Mouse (Mus musculus): Measurements from ENCODE around the gene Gm20517. TPM values are rescaled to one million over a fixed set of nuclear protein-coding genes. Genes with fewer than 3 reads are reported as not detected.
A peak's percentile ranks its signal among the peaks of the same experiment; 100 is the strongest.
"Not testable (repeated sequence)": the region's sequence is repeated elsewhere in the genome, so short reads cannot be mapped to it uniquely, and the experiment has no call there.

Gm20517 gene
- polyA plus RNA-seq, 1 experiment from 2014 or later = 2.3 TPM

DNA sequence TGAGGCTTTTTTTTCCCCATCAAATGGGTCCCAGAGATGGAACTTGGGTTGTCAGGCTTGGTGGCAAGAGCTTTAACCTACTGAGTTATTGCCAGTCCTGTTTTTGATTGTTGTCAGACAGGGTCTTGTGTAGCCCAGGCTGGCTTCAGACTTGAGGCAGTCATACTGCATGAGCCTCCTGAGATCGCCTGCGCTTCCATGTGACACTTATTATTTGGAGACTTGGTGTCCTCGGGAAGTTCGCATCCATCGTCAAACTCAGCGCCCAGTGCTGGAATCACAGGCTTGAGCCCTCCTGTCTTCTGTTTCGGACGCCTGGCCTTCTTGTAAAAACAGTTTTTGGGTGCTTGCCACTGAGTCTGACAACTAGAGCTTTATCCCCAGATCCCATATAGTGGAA, 4.7 kb downstream of the Gm20517 start:
- H3K4me3 ChIP-seq (replicated peaks) = no peak overlapping the region
- peaks cover 73% of the 10 kb centered on the region for H3K36me3 ChIP-seq
- no peak overlapping the region for H3K4me2 ChIP-seq
- no peaks in the 10 kb centered on the region for H3K9me3 ChIP-seq
- 93% methylated on average over 8 of the region's 8 CpGs for WGBS
- H3K27ac ChIP-seq = no peak overlapping the region
- no peak for ATAC-seq (ENCODE audit: insufficient number of reproducible peaks, insufficient read depth, low FRiP score, low TSS enrichment, low read depth)
- H3K4me1 ChIP-seq (replicated peaks) = peaks cover 11% of the 10 kb centered on the region
- no peaks in the 10 kb centered on the region for H3K27me3 ChIP-seq
- H3K9ac ChIP-seq (replicated peaks) = no peak overlapping the region

DNA sequence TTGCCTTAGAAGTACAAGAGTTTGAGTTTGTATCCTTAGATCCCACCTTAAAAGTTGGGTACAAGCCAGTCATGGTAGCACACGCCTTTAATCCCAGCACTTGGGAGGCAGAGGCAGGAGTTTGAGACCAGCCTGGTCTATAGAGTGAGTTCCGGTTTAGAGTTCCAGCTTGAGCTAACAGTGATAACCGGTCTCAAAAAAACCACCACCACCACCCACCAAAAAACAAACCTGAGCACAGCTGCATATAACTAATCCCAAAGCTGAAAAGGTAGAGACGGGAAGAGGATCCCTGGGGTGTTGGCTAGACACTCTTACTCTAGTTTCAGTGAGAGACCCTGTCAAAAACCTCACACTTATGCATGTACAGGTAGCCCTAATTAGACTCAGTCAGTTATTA, 5.3 kb downstream of the Gm20517 start:
- ATAC-seq (ENCODE audit: insufficient number of reproducible peaks, insufficient read depth, low FRiP score, low TSS enrichment, low read depth) = no peak
- peaks cover 79% of the 10 kb centered on the region for H3K36me3 ChIP-seq

DNA sequence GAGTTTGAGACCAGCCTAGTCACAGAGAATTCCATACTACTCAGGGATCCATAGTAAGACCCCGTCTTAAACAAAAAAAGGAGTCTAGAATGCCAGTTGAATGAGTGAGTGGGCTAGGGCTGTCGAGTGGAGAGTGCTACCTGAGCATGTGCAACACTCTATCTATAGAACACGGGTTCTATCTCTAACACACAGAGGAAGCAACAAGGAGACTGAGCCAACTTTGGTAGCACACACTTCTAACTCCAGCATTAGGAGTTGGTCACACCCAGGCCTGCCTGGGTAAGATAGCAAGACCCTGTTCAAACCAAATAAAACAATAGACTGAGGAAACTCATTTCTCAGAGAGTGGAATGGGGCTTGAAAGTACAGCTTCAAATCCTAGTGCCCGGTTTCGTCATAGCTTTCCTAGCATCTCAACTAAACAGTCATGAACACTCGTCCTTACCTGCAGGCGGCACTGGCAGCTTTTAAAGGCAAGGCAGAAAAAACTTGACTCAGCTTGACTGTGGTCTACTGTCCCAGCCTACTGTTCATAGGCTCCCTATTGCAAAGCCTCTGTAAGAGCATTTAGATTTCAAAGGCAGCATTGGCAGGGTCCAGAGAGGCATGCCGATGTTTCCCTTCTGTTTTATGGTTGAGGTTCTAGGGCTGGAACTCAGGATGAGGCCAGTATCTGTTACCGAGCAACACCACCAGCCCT, 6.4 kb downstream of the Gm20517 start:
- Histone ChIP-seq H3K36me3 (peaks cover 89% of the 10 kb centered on the region), H3K9me3 (no peaks in the 10 kb centered on the region), H3K4me1 (replicated peaks) (peaks cover 3% of the 10 kb centered on the region), H3K27me3 (no peaks in the 10 kb centered on the region), H3K4me2 (no peak overlapping the region), H3K4me3 (replicated peaks) (no peak overlapping the region), H3K27ac (no peak overlapping the region), H3K9ac (replicated peaks) (no peak overlapping the region)
- ATAC-seq (ENCODE audit: insufficient number of reproducible peaks, insufficient read depth, low FRiP score, low TSS enrichment, low read depth) = no peak
- 91% methylated on average over 9 of the region's 9 CpGs for WGBS

More for the DNA sequence above, 5.3 kb downstream of the Gm20517 start:
- Histone ChIP-seq H3K4me3 (replicated peaks) (no peak overlapping the region), H3K9ac (replicated peaks) (no peak overlapping the region), H3K27me3 (no peaks in the 10 kb centered on the region), H3K4me1 (replicated peaks) (peaks cover 11% of the 10 kb centered on the region), H3K9me3 (no peaks in the 10 kb centered on the region), H3K27ac (no peak overlapping the region), H3K4me2 (no peak overlapping the region)
- WGBS = 93% methylated on average over 4 of the region's 4 CpGs

DNA sequence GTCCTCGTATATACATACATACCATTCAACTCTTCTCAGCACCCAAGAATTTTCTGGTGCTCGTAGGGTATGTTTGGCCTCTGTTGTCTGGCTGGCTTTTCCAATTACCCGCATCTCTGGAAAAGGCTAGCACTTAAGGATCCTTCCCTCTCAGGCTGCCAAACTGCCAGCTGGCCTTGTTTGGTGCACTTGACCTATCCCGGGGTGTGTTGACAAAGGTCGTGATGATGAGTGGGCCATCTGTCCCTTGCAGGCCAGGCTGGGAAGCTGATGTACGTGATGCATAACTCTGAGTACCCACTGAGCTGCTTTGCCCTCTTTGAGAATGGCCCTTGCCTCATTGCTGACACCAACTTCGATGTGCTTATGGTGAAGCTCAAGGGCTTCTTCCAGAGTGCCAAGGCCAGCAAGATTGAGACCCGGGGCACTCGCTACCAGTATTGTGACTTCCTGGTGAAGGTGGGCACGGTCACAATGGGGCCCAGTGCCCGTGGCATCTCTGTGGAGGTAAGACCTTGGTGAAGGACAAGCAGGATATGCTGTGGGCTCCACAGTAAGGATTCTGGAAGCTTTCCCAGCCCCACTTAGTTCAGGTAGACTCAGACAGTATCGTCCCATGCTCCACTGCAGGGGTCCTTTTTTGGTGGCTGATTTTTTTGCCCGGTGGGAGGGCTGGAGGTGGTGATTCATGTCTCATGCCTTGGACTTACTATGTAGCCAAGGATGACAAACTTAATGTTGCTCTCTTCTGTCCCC, 7.3 kb downstream of the Gm20517 start:
- H3K4me2 ChIP-seq = no peak overlapping the region
- no peaks in the 10 kb centered on the region for H3K4me1 ChIP-seq (replicated peaks)
- no peak overlapping the region for H3K27ac ChIP-seq
- H3K27me3 ChIP-seq = no peaks in the 10 kb centered on the region
- no peak for ATAC-seq (ENCODE audit: insufficient number of reproducible peaks, insufficient read depth, low FRiP score, low TSS enrichment, low read depth)
- H3K36me3 ChIP-seq = peaks cover 89% of the 10 kb centered on the region
- no peak overlapping the region for H3K9ac ChIP-seq (replicated peaks)
- WGBS = 94% methylated on average over 13 of the region's 13 CpGs
- no peaks in the 10 kb centered on the region for H3K9me3 ChIP-seq
- H3K4me3 ChIP-seq (replicated peaks) = no peak overlapping the region

DNA sequence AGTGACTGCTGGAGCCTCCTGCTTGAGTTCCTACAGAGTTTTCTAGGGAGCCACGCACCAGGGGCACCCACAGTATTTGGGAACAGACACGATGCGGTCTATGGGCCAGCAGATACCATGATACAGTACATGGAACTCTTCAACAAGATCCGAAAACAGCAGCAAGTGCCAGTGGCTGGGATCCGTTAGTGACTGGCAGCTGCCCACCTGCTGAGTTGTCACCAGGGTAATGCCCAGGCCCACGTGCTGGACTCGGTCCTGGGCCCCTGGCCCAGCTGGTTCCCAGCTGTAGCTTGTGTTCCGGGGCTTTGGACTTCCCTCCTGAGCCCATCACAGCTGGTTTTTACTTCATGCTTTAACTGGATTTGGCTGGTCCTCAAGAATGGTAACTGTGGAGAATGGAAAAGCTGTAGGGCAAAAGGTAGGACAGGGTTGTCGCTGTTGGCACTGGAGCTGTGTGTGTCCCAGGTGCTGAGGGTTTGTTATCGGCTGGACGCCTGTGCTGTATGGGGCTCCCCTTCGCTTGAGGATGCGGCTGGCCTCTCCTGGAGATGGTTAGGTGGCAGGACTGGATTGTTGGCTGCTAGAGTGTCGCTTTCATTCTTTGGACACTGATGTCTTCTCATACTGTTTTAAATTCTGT, 11.6 kb downstream of the Gm20517 start:
- 92% methylated on average over 14 of the region's 14 CpGs for WGBS
- Histone ChIP-seq H3K4me2 (no peak overlapping the region), H3K27ac (no peak overlapping the region), H3K4me1 (replicated peaks) (0 out of 2 replicates have a peak, but pooled peaks cover 3% of the 10 kb centered on the region), H3K4me3 (replicated peaks) (no peak overlapping the region), H3K27me3 (no peaks in the 10 kb centered on the region), H3K9me3 (0 out of 2 replicates have a peak, but pooled peaks cover 6% of the 10 kb centered on the region), H3K36me3 (peaks cover 86% of the 10 kb centered on the region), H3K9ac (replicated peaks) (no peak overlapping the region)
- ATAC-seq (ENCODE audit: insufficient number of reproducible peaks, insufficient read depth, low FRiP score, low TSS enrichment, low read depth) = no peak

DNA sequence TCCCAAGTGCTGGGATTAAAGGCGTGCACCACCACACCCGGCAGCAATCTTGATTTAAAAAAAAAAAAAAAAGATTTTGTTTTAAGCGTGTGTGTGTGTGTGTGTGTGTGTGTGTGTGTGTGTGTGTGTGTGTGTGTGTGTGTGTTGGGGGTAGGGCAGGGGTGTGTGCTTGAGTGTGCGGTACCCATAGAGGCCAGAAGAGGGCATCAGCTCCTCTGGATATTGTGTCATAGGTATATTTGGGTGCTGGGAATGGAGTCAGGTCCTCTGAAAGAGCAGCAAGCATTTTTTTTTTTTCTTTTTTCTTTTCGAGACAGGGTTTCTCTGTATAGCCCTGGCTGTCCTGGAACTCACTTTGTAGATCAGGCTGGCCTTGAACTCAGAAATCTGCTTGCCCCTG, 13.2 kb downstream of the Gm20517 start:
- H3K4me3 ChIP-seq (replicated peaks); H3K9me3 ChIP-seq; ATAC-seq (ENCODE audit: insufficient number of reproducible peaks, insufficient read depth, low FRiP score, low TSS enrichment, low read depth); H3K4me2 ChIP-seq; H3K4me1 ChIP-seq (replicated peaks); H3K9ac ChIP-seq (replicated peaks); H3K27ac ChIP-seq; H3K27me3 ChIP-seq: not testable (repeated sequence)
- WGBS = 95% methylated on average over 4 of the region's 5 CpGs
- peaks cover 72% of the 10 kb centered on the region for H3K36me3 ChIP-seq

DNA sequence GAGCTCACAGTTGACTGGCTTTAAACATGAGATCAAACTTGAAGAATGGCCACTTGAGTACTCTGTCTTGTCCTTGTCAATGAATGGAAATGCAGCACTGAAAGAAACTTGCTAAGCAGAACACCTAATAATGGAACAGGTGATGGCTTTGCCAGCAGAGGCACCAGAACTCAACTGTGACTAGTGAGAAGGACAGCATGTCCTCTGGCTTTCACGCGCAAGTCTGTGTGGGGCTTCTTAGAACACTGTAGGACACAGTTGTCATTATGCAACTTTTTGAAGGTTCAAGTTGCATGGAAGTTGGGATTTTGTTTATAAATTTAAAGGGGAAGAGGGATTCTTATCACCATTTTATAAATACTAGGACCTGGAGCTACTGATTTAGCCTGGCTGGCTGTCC, 13.7 kb downstream of the Gm20517 start:
- peaks cover 67% of the 10 kb centered on the region for H3K36me3 ChIP-seq
- H3K4me2 ChIP-seq = no peak overlapping the region
- no peak for ATAC-seq (ENCODE audit: insufficient number of reproducible peaks, insufficient read depth, low FRiP score, low TSS enrichment, low read depth)
- H3K27me3 ChIP-seq = no peaks in the 10 kb centered on the region
- H3K4me3 ChIP-seq (replicated peaks) = no peak overlapping the region
- no peak overlapping the region for H3K9ac ChIP-seq (replicated peaks)
- 0 out of 2 replicates have a peak, but pooled peaks cover 6% of the 10 kb centered on the region for H3K9me3 ChIP-seq
- WGBS = 95% methylated on average over 2 of the region's 2 CpGs
- peaks cover 9% of the 10 kb centered on the region; the same call in 1 of the 2 replicates for H3K4me1 ChIP-seq (replicated peaks)
- no peak overlapping the region for H3K27ac ChIP-seq

DNA sequence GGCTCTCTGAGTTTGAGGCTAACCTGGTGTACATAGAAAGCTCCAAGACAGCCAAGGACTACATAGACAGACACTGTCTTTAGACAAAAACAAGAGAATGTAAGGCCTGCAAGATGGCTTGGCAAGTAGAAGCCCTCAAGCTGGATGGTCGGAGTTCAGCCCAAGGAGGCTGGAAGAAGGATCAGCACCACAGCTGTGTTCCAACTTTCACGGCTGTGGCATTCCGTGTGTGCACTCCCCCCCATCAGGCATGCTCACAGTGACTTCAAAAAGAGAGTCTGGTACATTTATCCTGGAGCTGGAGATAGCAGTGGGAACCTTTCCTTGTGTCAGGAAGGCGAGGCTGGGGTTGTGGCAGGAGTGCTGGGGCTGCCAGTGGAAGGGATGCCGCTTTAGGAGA, 14.6 kb downstream of the Gm20517 start:
- no peaks in the 10 kb centered on the region for H3K27me3 ChIP-seq
- WGBS = 90% methylated on average over 5 of the region's 5 CpGs
- H3K4me2 ChIP-seq = no peak overlapping the region
- 0 out of 2 replicates have a peak, but pooled peaks cover 6% of the 10 kb centered on the region for H3K9me3 ChIP-seq
- no peak overlapping the region for H3K9ac ChIP-seq (replicated peaks)
- H3K4me1 ChIP-seq (replicated peaks) = peaks cover 16% of the 10 kb centered on the region
- peaks cover 61% of the 10 kb centered on the region for H3K36me3 ChIP-seq
- H3K27ac ChIP-seq = no peak overlapping the region
- H3K4me3 ChIP-seq (replicated peaks) = no peak overlapping the region
- no peak for ATAC-seq (ENCODE audit: insufficient number of reproducible peaks, insufficient read depth, low FRiP score, low TSS enrichment, low read depth)

DNA sequence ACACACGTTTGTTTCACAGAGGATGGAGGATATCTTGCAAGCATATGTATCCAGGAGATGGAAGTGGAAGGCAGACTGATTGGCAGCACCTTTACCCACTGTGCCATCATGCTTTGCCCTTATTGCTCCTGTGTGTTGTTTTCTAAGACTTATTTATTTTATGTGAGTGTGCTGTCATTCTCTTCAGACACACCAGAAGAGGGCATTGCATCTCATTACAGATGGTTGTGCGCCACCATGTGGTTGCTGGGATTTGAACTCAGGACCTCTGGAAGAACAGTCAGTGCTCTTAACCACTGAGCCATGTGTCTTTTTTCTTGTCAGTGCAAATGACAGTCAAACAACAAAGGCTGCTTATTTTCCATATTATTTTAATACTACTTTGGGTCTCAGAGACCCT, 16.4 kb downstream of the Gm20517 start:
- ATAC-seq (ENCODE audit: insufficient number of reproducible peaks, insufficient read depth, low FRiP score, low TSS enrichment, low read depth) = no peak
- peaks cover 44% of the 10 kb centered on the region for H3K36me3 ChIP-seq
- WGBS = 74% methylated on average over 2 of the region's 2 CpGs
- H3K9ac ChIP-seq (replicated peaks) = no peak overlapping the region
- 0 out of 2 replicates have a peak, but pooled peaks cover 6% of the 10 kb centered on the region for H3K9me3 ChIP-seq
- H3K4me3 ChIP-seq (replicated peaks) = no peak overlapping the region
- H3K27me3 ChIP-seq = no peaks in the 10 kb centered on the region
- H3K4me1 ChIP-seq (replicated peaks) = peaks cover 26% of the 10 kb centered on the region
- peak overlapping the region; percentile 92 for H3K4me2 ChIP-seq
- peak overlapping the region; percentile 94; the same call in 1 of the 2 replicates for H3K27ac ChIP-seq

DNA sequence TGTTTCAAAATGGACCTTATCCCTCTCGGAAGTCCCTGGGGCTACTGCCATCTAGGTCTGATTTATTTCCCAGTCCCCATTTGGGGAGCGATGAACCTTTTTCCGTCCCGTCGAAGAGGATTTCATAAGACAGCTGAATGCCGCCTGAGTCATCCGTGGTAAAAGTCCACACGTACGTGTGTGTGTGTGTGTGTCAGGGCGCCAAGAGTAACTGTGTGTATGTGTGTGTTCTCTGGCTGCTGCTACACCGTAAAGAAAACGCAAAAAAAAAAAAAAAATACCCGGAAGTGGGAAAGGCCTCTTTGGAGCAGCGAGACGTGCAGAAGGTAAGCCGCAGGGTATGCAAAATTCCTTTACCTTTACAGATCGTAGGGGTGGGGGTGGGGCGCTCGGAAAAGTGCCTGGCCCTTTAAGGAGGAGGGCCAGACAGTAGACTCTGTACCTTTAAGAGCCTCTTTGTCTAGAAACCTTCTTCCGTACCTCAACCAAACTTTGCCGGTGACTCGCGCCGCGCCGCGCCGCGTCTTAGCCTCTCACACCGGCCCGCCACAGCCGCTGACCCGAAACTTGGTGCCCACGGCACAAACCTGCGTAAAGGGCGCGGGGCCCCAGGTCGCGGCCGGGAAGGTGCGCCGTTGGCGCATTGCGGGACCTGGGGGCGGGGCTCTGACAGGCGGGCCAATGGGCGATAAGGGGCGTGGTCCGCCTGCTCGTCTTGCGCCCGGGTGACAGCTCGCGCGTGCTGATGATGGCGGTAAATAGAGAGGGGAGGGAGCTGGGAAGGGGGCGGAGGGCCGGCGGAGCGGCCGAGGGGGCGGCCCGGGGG, 17.7 kb downstream of the Gm20517 start:
- H3K36me3 ChIP-seq = peaks cover 31% of the 10 kb centered on the region
- peak overlapping the region; percentile 66 for H3K4me3 ChIP-seq (replicated peaks)
- H3K9me3 ChIP-seq = 0 out of 2 replicates have a peak, but pooled peaks cover 5% of the 10 kb centered on the region
- no peaks in the 10 kb centered on the region for H3K27me3 ChIP-seq
- peak overlapping the region; percentile 92 for H3K4me2 ChIP-seq
- peak; percentile 91 for ATAC-seq (ENCODE audit: insufficient number of reproducible peaks, insufficient read depth, low FRiP score, low TSS enrichment, low read depth)
- H3K4me1 ChIP-seq (replicated peaks) = peaks cover 26% of the 10 kb centered on the region
- under 1% methylated on average over 63 of the region's 63 CpGs for WGBS
- H3K9ac ChIP-seq (replicated peaks) = peak overlapping the region; percentile 73
- H3K27ac ChIP-seq = peak overlapping the region; percentile 94

Data from limb, embryonic 12.5 days (tissue).